Mouse (Mus musculus) CH12.LX (cell line): ENCODE results near the gene Tmem212. TPM values are rescaled to one million over a fixed set of nuclear protein-coding genes. Genes with fewer than 3 reads are reported as not detected.

Source experiments
- DNase-seq: peaks from one replicate; pipeline ENCODE4 v3.0.0-alpha.2; 2013; ENCODE audit errors: extremely low read depth
- H3K27ac ChIP-seq: 2 replicates; pipeline ENCODE4 v1.5.1; 2012; ENCODE audit warnings: low read depth, mild to moderate bottlenecking, control low read depth, moderate library complexity; ENCODE audit not compliant: insufficient read depth
- H3K27me3 ChIP-seq: replicated peaks from 2 replicates; pipeline ENCODE3; 2012; ENCODE audit warnings: inconsistent platforms
- H3K36me3 ChIP-seq, 2 experiments: replicated peaks in 1 of 2; 2 replicates each; pipeline versions ENCODE3 to v1.6.1; 2012; ENCODE audit warnings: inconsistent platforms in 1 of 2, low read length in 1 of 2, mild to moderate bottlenecking in 1 of 2, mixed read lengths in 1 of 2, moderate library complexity in 1 of 2; ENCODE audit not compliant: control insufficient read depth in 1 of 2, insufficient read depth in 1 of 2
- H3K4me1 ChIP-seq, 2 experiments: 2 replicates each; pipeline ENCODE4 v1.6.1; 2012; ENCODE audit warnings: inconsistent platforms in 1 of 2, moderate library complexity in 1 of 2; ENCODE audit not compliant: insufficient read depth in 2 of 2, control insufficient read depth in 1 of 2
- H3K4me2 ChIP-seq: 2 replicates; pipeline ENCODE4 v1.6.1; 2012; ENCODE audit warnings: low read depth, mild to moderate bottlenecking, control low read depth; ENCODE audit not compliant: poor library complexity, insufficient read depth, severe bottlenecking
- H3K4me3 ChIP-seq, 3 experiments: fragments of 150-350 bp in 1 of 3; sonication (generic) in 1 of 3; replicated peaks in 1 of 3; 2 replicates each; pipeline versions ENCODE3 to v1.5.1; 2011 to 2012; ENCODE audit warnings: low read depth in 2 of 3, low read length in 2 of 3, mild to moderate bottlenecking in 2 of 3, moderate library complexity in 2 of 3, control low read depth in 1 of 3, improper control_type of control experiment in 1 of 3, inconsistent platforms in 1 of 3, mixed read lengths in 1 of 3; ENCODE audit not compliant: poor library complexity in 1 of 3
- H3K79me2 ChIP-seq: replicated peaks from 2 replicates; pipeline ENCODE4 v1.6.1; 2012; ENCODE audit warnings: mild to moderate bottlenecking, moderate library complexity; ENCODE audit not compliant: control insufficient read depth, poor library complexity, insufficient read depth, severe bottlenecking; ENCODE audit errors: extremely low read depth
- H3K9ac ChIP-seq: 2 replicates; pipeline ENCODE4 v1.6.1; 2012; ENCODE audit warnings: low read depth, mild to moderate bottlenecking, control low read depth, moderate library complexity; ENCODE audit not compliant: insufficient read depth
- H3K9me3 ChIP-seq: replicated peaks from 2 replicates; pipeline ENCODE3; 2012; ENCODE audit warnings: low read length, inconsistent platforms, mixed read lengths
- BHLHE40 ChIP-seq: IDR thresholded peaks from 2 replicates; pipeline ENCODE4 v1.6.1; 2011; ENCODE audit warnings: mild to moderate bottlenecking, low read depth, low read length, improper control_type of control experiment
- CHD2 ChIP-seq: IDR thresholded peaks from 2 replicates; pipeline ENCODE4 v1.6.1; 2011; ENCODE audit warnings: low read length, improper control_type of control experiment
- CTCF ChIP-seq, 2 experiments: IDR thresholded peaks in 1 of 2; conservative IDR thresholded peaks in 1 of 2; 2 replicates each; pipeline ENCODE4 v1.5.1; 2011 to 2012; ENCODE audit warnings: low read depth in 2 of 2, low read length in 2 of 2, improper control_type of control experiment in 1 of 2, inconsistent platforms in 1 of 2, mild to moderate bottlenecking in 1 of 2, moderate library complexity in 1 of 2
- E2F4 ChIP-seq: IDR thresholded peaks from 2 replicates; pipeline ENCODE4 v1.6.1; 2011; ENCODE audit warnings: low read depth, low read length, improper control_type of control experiment; ENCODE audit not compliant: insufficient replicate concordance
- ELF1 ChIP-seq: IDR thresholded peaks from 2 replicates; pipeline ENCODE4 v1.6.1; 2014; ENCODE audit warnings: low read depth, mild to moderate bottlenecking, inconsistent platforms, low read length, improper control_type of control experiment
- EP300 ChIP-seq: IDR thresholded peaks from 2 replicates; pipeline ENCODE4 v1.6.1; 2011; ENCODE audit warnings: low read length, improper control_type of control experiment
- ETS1 ChIP-seq: conservative IDR thresholded peaks from 2 replicates; pipeline ENCODE4 v1.6.1; 2012; ENCODE audit warnings: low read depth, mild to moderate bottlenecking, inconsistent platforms, low read length, improper control_type of control experiment, moderate library complexity
- GABPA ChIP-seq: IDR thresholded peaks from 2 replicates; pipeline ENCODE4 v1.6.1; 2012; ENCODE audit warnings: low read depth, low read length, improper control_type of control experiment, inconsistent platforms; ENCODE audit not compliant: insufficient replicate concordance
- JUND ChIP-seq: conservative IDR thresholded peaks from 2 replicates; pipeline ENCODE4 v1.6.1; 2011; ENCODE audit warnings: low read depth, low read length, improper control_type of control experiment
- MAFK ChIP-seq: IDR thresholded peaks from 2 replicates; pipeline ENCODE4 v1.6.1; 2011; ENCODE audit warnings: low read length, improper control_type of control experiment; ENCODE audit not compliant: insufficient replicate concordance
- MEF2A ChIP-seq: IDR thresholded peaks from 2 replicates; pipeline ENCODE4 v1.6.1; 2014; ENCODE audit warnings: low read depth, mild to moderate bottlenecking, inconsistent platforms, low read length, improper control_type of control experiment, borderline replicate concordance
- NELFE ChIP-seq: IDR thresholded peaks from 2 replicates; pipeline ENCODE4 v1.6.1; 2011; ENCODE audit warnings: low read depth, low read length, improper control_type of control experiment
- PAX5 ChIP-seq: IDR thresholded peaks from 2 replicates; pipeline ENCODE4 v1.6.1; 2012; ENCODE audit warnings: low read length, inconsistent platforms, mixed read lengths
- POLR2A ChIP-seq: IDR thresholded peaks from 2 replicates; pipeline ENCODE4 v1.6.1; 2011; ENCODE audit warnings: low read depth, mild to moderate bottlenecking, improper control_type of control experiment, low read length
- POLR2AphosphoS2 ChIP-seq: IDR thresholded peaks from 2 replicates; pipeline ENCODE4 v1.6.1; 2011; ENCODE audit warnings: low read depth, low read length, improper control_type of control experiment
- RCOR1 ChIP-seq: conservative IDR thresholded peaks from 2 replicates; pipeline ENCODE4 v1.6.1; 2012; ENCODE audit warnings: low read depth, mild to moderate bottlenecking, inconsistent platforms, low read length, improper control_type of control experiment
- SMC3 ChIP-seq: IDR thresholded peaks from 2 replicates; pipeline ENCODE4 v1.6.1; 2011; ENCODE audit warnings: low read depth, low read length, improper control_type of control experiment
- TCF12 ChIP-seq: IDR thresholded peaks from 2 replicates; pipeline ENCODE4 v1.6.1; 2014; ENCODE audit warnings: low read depth, mild to moderate bottlenecking, inconsistent platforms, low read length, improper control_type of control experiment
- UBTF ChIP-seq: IDR thresholded peaks from 2 replicates; pipeline ENCODE4 v1.6.1; 2012; ENCODE audit warnings: low read depth, mild to moderate bottlenecking, inconsistent platforms, low read length, improper control_type of control experiment, moderate library complexity
- USF2 ChIP-seq: conservative IDR thresholded peaks from 2 replicates; pipeline ENCODE4 v1.6.1; 2011; ENCODE audit warnings: low read depth, low read length, improper control_type of control experiment
- ZMIZ1 ChIP-seq: IDR thresholded peaks from 2 replicates; pipeline ENCODE4 v1.6.1; 2012; ENCODE audit warnings: low read depth, mild to moderate bottlenecking, inconsistent platforms, low read length, improper control_type of control experiment
- ZNF384 ChIP-seq: IDR thresholded peaks from 2 replicates; pipeline ENCODE4 v1.6.1; 2012; ENCODE audit warnings: low read depth, low read length, improper control_type of control experiment, inconsistent platforms
- dilution Hi-C: fragments of 300-500 bp; cut with MboI; formaldehyde crosslinking; loops from 2 replicates; pipeline ENCODE4 v1.14.3; 2020; ENCODE audit warnings: low sequenced_read_pairs; ENCODE audit not compliant: extremely low pct_unique_long_range_greater_than_20kb, extremely low pct_ligation_motif_present
- in situ Hi-C: fragments of 300-500 bp; cut with MboI; formaldehyde crosslinking; loops from 3 replicates; pipeline ENCODE4 v1.14.3; 2019; ENCODE audit warnings: low sequenced_read_pairs, low pct_ligation_motif_present, low pct_unique_long_range_greater_than_20kb, mixed read lengths
- polyA plus RNA-seq: library from polyadenylated mRNA; unstranded; fragments of >175 nt; gene quantifications from 2 replicates; pipeline ENCODE4 v1.2.1, GENCODE M21; 2012; ENCODE audit warnings: low read depth; ENCODE audit not compliant: insufficient read length
- total RNA-seq, 2 experiments: library from RNA; depleted of rRNA; stranded (reverse); fragments of 300-350 nt in 1 of 2; fragments of >200 nt in 1 of 2; gene quantifications; 2 replicates each; pipeline ENCODE4 v1.2.3; 2012 to 2014

The Tmem212 gene
- total and polyA plus RNA-seq, 3 experiments, result not detected

GRCm38 (mm10) chr3:27840311-27840710, 55.9 kb downstream of the Tmem212 start:
- no peak overlapping the region for H3K4me3 ChIP-seq
- no peaks in the 10 kb centered on the region for H3K4me1 ChIP-seq
- no peak overlapping the region for H3K9ac ChIP-seq
- in situ Hi-C loops (no loop called here), dilution Hi-C loops (no loop called here)
- H3K9me3 ChIP-seq, result peaks cover 71% of the 10 kb centered on the region
- H3K27me3 ChIP-seq, result no peaks in the 10 kb centered on the region
- H3K36me3 ChIP-seq, result no peaks in the 10 kb centered on the region
- H3K27ac ChIP-seq, result no peak overlapping the region
- no peak overlapping the region for H3K4me2 ChIP-seq
- TF ChIP-seq TCF12, result no peak
- TF ChIP-seq USF2, result no peak
- TF ChIP-seq PAX5, result no peak
- TF ChIP-seq POLR2AphosphoS2, result no peak
- no peak for TF ChIP-seq UBTF
- no peak for TF ChIP-seq ZNF384
- no peak for TF ChIP-seq JUND
- no peak for TF ChIP-seq ETS1
- TF ChIP-seq E2F4, result no peak
- TF ChIP-seq EP300, result no peak
- TF ChIP-seq SMC3, result no peak
- TF ChIP-seq RCOR1, result no peak
- TF ChIP-seq MEF2A, result no peak
- TF ChIP-seq MAFK, result no peak
- no peak for TF ChIP-seq BHLHE40
- TF ChIP-seq GABPA, result no peak
- TF ChIP-seq POLR2A, result no peak
- TF ChIP-seq ZMIZ1, result no peak
- no peak for DNase-seq
- no peaks in the 10 kb centered on the region for H3K79me2 ChIP-seq

GRCm38 (mm10) chr3:27839795-27840194, 56.4 kb downstream of the Tmem212 start:
- Histone ChIP-seq H3K9me3 (peaks cover 72% of the 10 kb centered on the region), H3K4me2 (no peak overlapping the region), H3K79me2 (no peaks in the 10 kb centered on the region), H3K36me3 (no peaks in the 10 kb centered on the region), H3K27me3 (no peaks in the 10 kb centered on the region), H3K4me3 (no peak overlapping the region), H3K4me1 (no peaks in the 10 kb centered on the region), H3K9ac (no peak overlapping the region), H3K27ac (no peak overlapping the region)
- DNase-seq, result no peak
- TF ChIP-seq ETS1 (no peak), GABPA (no peak), CTCF (conservative IDR thresholded peaks at IDR 0.05 in 1 of 2, IDR thresholded peaks at IDR 0.05 in 1 of 2; ENCODE audit: low read depth in 2 of 2, low read length in 2 of 2) (no peak), ZMIZ1 (no peak), CHD2 (no peak), NELFE (no peak), PAX5 (no peak), POLR2AphosphoS2 (no peak), ELF1 (no peak)
- dilution Hi-C loops, result no loop called here
- in situ Hi-C loops, result no loop called here
